Mouse (Mus musculus): ENCODE measurements around the gene Inhba.

- TF ChIP-seq CTCF (IDR thresholded peaks at IDR 0.05; ENCODE audit: borderline replicate concordance, extremely low read depth, insufficient read depth, insufficient read length) = no peak
- no peak for TF ChIP-seq POLR2A (IDR thresholded peaks at IDR 0.05; ENCODE audit: borderline replicate concordance, extremely low read depth, insufficient read depth, insufficient read length, poor library complexity, severe bottlenecking)
Measured at GRCm38 (mm10) chr13:16016506-16016905, 4.9 kb downstream of the Inhba start.

Data from brain, embryonic 14.5 days (tissue).